8 mouse cellular contexts compared by ENCODE assay signal in the genomic region with DNA sequence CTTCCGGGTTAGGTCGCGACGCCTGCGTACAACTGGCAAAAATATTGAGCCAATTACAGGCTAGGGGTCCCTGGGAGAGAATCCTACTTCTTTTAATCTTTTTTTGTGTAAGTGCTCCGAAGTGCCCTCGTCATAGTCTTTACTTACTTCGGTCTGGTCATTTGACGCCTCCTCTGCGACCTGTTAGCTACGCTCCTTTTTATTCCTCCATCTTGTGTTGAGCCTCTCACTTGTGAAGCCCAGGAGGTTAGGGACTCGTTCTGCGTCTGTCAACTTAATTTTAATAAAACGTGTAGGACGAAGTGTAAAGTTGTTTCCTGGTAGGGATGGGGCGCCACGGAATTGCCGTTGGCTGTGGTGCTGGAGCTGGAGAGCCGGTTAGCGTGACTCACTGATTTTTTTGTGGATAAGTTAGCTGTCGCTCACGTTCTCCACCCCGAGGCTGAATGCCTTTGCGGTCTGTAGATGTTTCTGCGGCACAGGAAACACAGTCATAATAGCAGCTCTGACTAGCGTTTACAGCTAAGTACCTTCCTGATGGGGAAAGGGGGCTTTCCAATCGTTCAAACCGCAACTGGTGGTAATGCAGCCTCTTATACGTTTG. TPM values are rescaled to one million over a fixed set of nuclear protein-coding genes. Genes with fewer than 3 reads are reported as not detected.
A peak's percentile ranks its signal among the peaks of the same experiment; 100 is the strongest.
DNase-seq lines count a peak whose midpoint lies in the region.

No protein-coding gene starts in this region.

- H3K36me3 ChIP-seq in megakaryocyte, embryonic 14.5 days (replicated peaks; ENCODE audit: low read length): no peaks in the 10 kb centered on the region

- peak overlapping the region; percentile 97 for H3K4me3 ChIP-seq in megakaryocyte, embryonic 14.5 days (replicated peaks)

- H3K9me3 ChIP-seq in megakaryocyte, embryonic 14.5 days: no peaks in the 10 kb centered on the region

- H3K27me3 ChIP-seq in megakaryocyte, embryonic 14.5 days (replicated peaks): no peaks in the 10 kb centered on the region

- peak; percentile 46 for DNase-seq in left cerebral cortex, postnatal 4 days
- DNase-seq in left cerebral cortex, adult 8-10 months (ENCODE audit: low spot score in 2 of 2): no peak
- DNase-seq in c-Kit-positive CD71-positive TER-119-negative erythroid progenitor cells, embryonic 14.5 days (ENCODE audit: low read depth): peak; percentile 63
- DNase-seq in gastrocnemius, postnatal 4 days (ENCODE audit: low spot score in 2 of 2): peak; percentile 19 to 55
- DNase-seq in kidney, postnatal 36 days: peak; percentile 43 to 71
- peak; percentile 66 for DNase-seq in skeletal muscle tissue, adult 2 months (ENCODE audit: low read depth, low spot score)
- DNase-seq in urinary bladder, postnatal 4 days (ENCODE audit: low spot score in 2 of 2): peak; percentile 62 to 63

- H3K4me1 ChIP-seq in megakaryocyte, embryonic 14.5 days: peaks cover 31% of the 10 kb centered on the region

- intact Hi-C loops in left cerebral cortex, postnatal 4 days (cut with DNase I): loop anchor here (5.0 to 10.0 kb wide), 3 partner anchors 199 to 792 kb away; a partner anchor contains a TSS

RNA-seq across cellular contexts. Expression of a gene that starts 0.4 kb away (rescaled TPM):
- total RNA-seq in left cerebral cortex, postnatal 4 days (2021): under 1 TPM; 0.40 to 0.82 TPM
- total RNA-seq in left cerebral cortex, adult 8-10 months (2022): 1 to 10 TPM; 1.5 to 3.8 (median 2.1) TPM
- 1 to 10 TPM; 1.5 to 1.9 TPM for total RNA-seq in gastrocnemius, postnatal 4 days (2021)
- 0.27 TPM in 1 of 2 replicates, not detected in the other for polyA plus RNA-seq in megakaryocyte, embryonic 14.5 days (2012; ENCODE audit: insufficient read depth, low replicate concordance)

RNA-seq across cellular contexts. Expression of a gene that starts 0.5 kb away (rescaled TPM):
- 10 to 100 TPM; 60.3 to 62.7 TPM for total RNA-seq in left cerebral cortex, postnatal 4 days (2021)
- total RNA-seq in left cerebral cortex, adult 8-10 months (2022): 10 to 100 TPM; 85.2 to 96.0 (median 91.8) TPM
- total RNA-seq in gastrocnemius, postnatal 4 days (2021): 10 to 100 TPM; 62.2 to 71.0 TPM
- polyA plus RNA-seq in megakaryocyte, embryonic 14.5 days (2012; ENCODE audit: insufficient read depth, low replicate concordance): 16.1 and 19.5 TPM in 2 replicates

RNA-seq across cellular contexts. Expression of a gene that starts 31.0 kb away (rescaled TPM):
- total RNA-seq in left cerebral cortex, postnatal 4 days (2021): 1 to 10 TPM; 2.1 to 2.4 TPM
- 1 to 10 TPM; 3.2 to 4.3 (median 3.4) TPM for total RNA-seq in left cerebral cortex, adult 8-10 months (2022)
- 1 to 10 TPM; 2.6 to 3.8 TPM for total RNA-seq in gastrocnemius, postnatal 4 days (2021)
- polyA plus RNA-seq in megakaryocyte, embryonic 14.5 days (2012; ENCODE audit: insufficient read depth, low replicate concordance): not detected in 2 replicates

RNA-seq across cellular contexts. Expression of a gene that starts 50.1 kb away (rescaled TPM):
- not detected for total RNA-seq in left cerebral cortex, postnatal 4 days (2021)
- not detected for total RNA-seq in left cerebral cortex, adult 8-10 months (2022)
- not detected for total RNA-seq in gastrocnemius, postnatal 4 days (2021)
- polyA plus RNA-seq in megakaryocyte, embryonic 14.5 days (2012; ENCODE audit: insufficient read depth, low replicate concordance): not detected in 2 replicates

Comparison
In these comparisons a context has a peak if more than half of its experiments do, and no peak if none do; other contexts are left out.
1. DNase-seq: peak in left cerebral cortex, postnatal 4 days (single experiment), c-Kit-positive CD71-positive TER-119-negative erythroid progenitor cells, embryonic 14.5 days (single experiment), gastrocnemius, postnatal 4 days (2 of 2), kidney, postnatal 36 days (2 of 2), skeletal muscle tissue, adult 2 months (single experiment) and urinary bladder, postnatal 4 days (2 of 2); none in left cerebral cortex, adult 8-10 months (0 of 2).